ENCODE assay signal across 9 mouse cellular contexts in genomic region chr13:28959068-28959440, GRCm38 (mm10). TPM values are rescaled to one million over a fixed set of nuclear protein-coding genes. Genes with fewer than 3 reads are reported as not detected.
DNase-seq lines count a peak whose midpoint lies in the region; ATAC-seq and TF ChIP-seq lines count a peak whose summit lies in the region.
"Had no signal": no experiment of that assay in that cellular context is flagged by ENCODE, and none has a peak within 500 bp of the region (broad histone marks: within the 10 kb centered on the region; RNA-seq: fewer than 3 reads in every experiment).

No protein-coding gene starts in this region.

- ATAC-seq in heart, embryonic 16.5 days (replicated peaks; ENCODE audit: extremely low read depth, insufficient read depth, low FRiP score) = no peak
- no peak for ATAC-seq in hindbrain, embryonic 14.5 days (ENCODE audit: low FRiP score)
- no peak for ATAC-seq in midbrain, embryonic 12.5 days (ENCODE audit: low FRiP score, low read depth)

- no peaks in the 10 kb centered on the region for H3K27me3 ChIP-seq in heart, embryonic 16.5 days (ENCODE audit: control insufficient read depth, insufficient read depth, low read length)
- no peaks in the 10 kb centered on the region for H3K27me3 ChIP-seq in hindbrain, embryonic 14.5 days (ENCODE audit: control insufficient read depth, insufficient read depth, low read length)
- H3K27me3 ChIP-seq in midbrain, embryonic 12.5 days = no peaks in the 10 kb centered on the region
- H3K27me3 ChIP-seq: Patski had no signal

- H3K9me3 ChIP-seq in heart, embryonic 16.5 days (replicated peaks; ENCODE audit: control insufficient read depth, low read length) = peaks cover 5% of the 10 kb centered on the region; the same call in 1 of the 2 replicates
- no peaks in the 10 kb centered on the region for H3K9me3 ChIP-seq in hindbrain, embryonic 14.5 days (ENCODE audit: control insufficient read depth, low read length)
- H3K9me3 ChIP-seq in midbrain, embryonic 12.5 days = no peaks in the 10 kb centered on the region

- H3K36me3 ChIP-seq in heart, embryonic 16.5 days (ENCODE audit: control insufficient read depth, insufficient read depth) = no peaks in the 10 kb centered on the region
- H3K36me3 ChIP-seq in hindbrain, embryonic 14.5 days (replicated peaks; ENCODE audit: control insufficient read depth, insufficient read depth) = no peaks in the 10 kb centered on the region
- H3K36me3 ChIP-seq in midbrain, embryonic 12.5 days = no peaks in the 10 kb centered on the region

- TF ChIP-seq CTCF in bone marrow macrophage, adult 2 months (IDR thresholded peaks at IDR 0.05; ENCODE audit: low read depth, low read length) = no peak

- H3K9ac ChIP-seq in heart, embryonic 16.5 days (ENCODE audit: low read length) = peak overlapping the region; percentile 96
- H3K9ac ChIP-seq in hindbrain, embryonic 14.5 days = peak overlapping the region; percentile 81
- peak overlapping the region; percentile 76 for H3K9ac ChIP-seq in midbrain, embryonic 12.5 days (replicated peaks)

- WGBS in heart, embryonic 16.5 days = 1% methylated on average over 17 of the region's 17 CpGs
- WGBS in hindbrain, embryonic 14.5 days = 0% methylated on average over 17 of the region's 17 CpGs
- under 1% methylated on average over 17 of the region's 17 CpGs for WGBS in midbrain, embryonic 12.5 days

- DNase-seq in heart, adult 18-20 months = no peak
- peak; percentile 56 for DNase-seq in hindbrain, embryonic 14.5 days (ENCODE audit: low spot score)
- no peak for DNase-seq in layer of hippocampus, adult 18-20 months (ENCODE audit: low spot score in 2 of 2)
- no peak for DNase-seq in urinary bladder, postnatal 36 days (ENCODE audit: low spot score in 2 of 2)
- DNase-seq in frontal cortex, postnatal 14 days (ENCODE audit: low spot score in 2 of 2) = no peak

- H3K4me2 ChIP-seq in heart, embryonic 16.5 days (ENCODE audit: low read depth, low read length) = peak overlapping the region; percentile 93
- H3K4me2 ChIP-seq in hindbrain, embryonic 14.5 days (replicated peaks) = peak overlapping the region; percentile 89
- H3K4me2 ChIP-seq in midbrain, embryonic 12.5 days (replicated peaks) = peak overlapping the region; percentile 89

- H3K4me1 ChIP-seq in heart, embryonic 16.5 days (ENCODE audit: control insufficient read depth, insufficient read depth, low read length) = peaks cover 1% of the 10 kb centered on the region; the same call in 1 of the 2 replicates
- H3K4me1 ChIP-seq in bone marrow macrophage, adult 2 months (ENCODE audit: control insufficient read depth, insufficient read depth, low read length) = no peaks in the 10 kb centered on the region
- H3K4me1 ChIP-seq in hindbrain, embryonic 14.5 days (replicated peaks; ENCODE audit: control insufficient read depth, insufficient read depth, low read length) = peaks cover 8% of the 10 kb centered on the region
- peaks cover 22% of the 10 kb centered on the region; the same call in 1 of the 2 replicates for H3K4me1 ChIP-seq in midbrain, embryonic 12.5 days

- H3K4me3 ChIP-seq in heart, embryonic 16.5 days (ENCODE audit: low read length) = peak overlapping the region; percentile 75
- H3K4me3 ChIP-seq in bone marrow macrophage, adult 2 months (ENCODE audit: insufficient read depth, low read length) = peak overlapping the region; percentile 67
- H3K4me3 ChIP-seq in hindbrain, embryonic 14.5 days (replicated peaks; ENCODE audit: low read length) = peak overlapping the region; percentile 52
- peak overlapping the region; percentile 49 for H3K4me3 ChIP-seq in midbrain, embryonic 12.5 days

- peak overlapping the region; percentile 100 for H3K27ac ChIP-seq in heart, embryonic 16.5 days (ENCODE audit: low read length)
- no peak overlapping the region for H3K27ac ChIP-seq in bone marrow macrophage, adult 2 months (ENCODE audit: insufficient read depth, low read depth, low read length)
- H3K27ac ChIP-seq in hindbrain, embryonic 14.5 days = peak overlapping the region; percentile 98
- peak overlapping the region; percentile 98 for H3K27ac ChIP-seq in midbrain, embryonic 12.5 days (replicated peaks)

- no peak for TF ChIP-seq POLR2A in bone marrow macrophage, adult 2 months (IDR thresholded peaks at IDR 0.05; ENCODE audit: borderline replicate concordance, low read depth, low read length)

RNA-seq across cellular contexts. Expression of gene Sox4, which starts 5.5 kb away (rescaled TPM):
- 34.6 and 34.9 TPM in 2 replicates for polyA plus RNA-seq in heart, embryonic 16.5 days (2015; fragmentation: Nextera tagmentation; extraction: Ambion mirVana)
- total RNA-seq in heart, adult 18-20 months (2021) = 10 to 100 TPM in 1 of 2 experiments, 1 to 10 TPM in 1; 7.8 to 12.7 TPM
- 0.88 and 1.0 TPM in 2 replicates for polyA plus RNA-seq in bone marrow macrophage, adult 2 months (2012; ENCODE audit: insufficient read depth, insufficient read length, missing spikeins)
- polyA plus RNA-seq in hindbrain, embryonic 14.5 days (2014; fragmentation: Nextera tagmentation; extraction: Ambion mirVana) = 182 and 195 TPM in 2 replicates
- polyA plus RNA-seq in midbrain, embryonic 12.5 days (2016; fragmentation: Nextera tagmentation; extraction: Ambion mirVana) = 263 and 303 TPM in 2 replicates
- total RNA-seq in layer of hippocampus, adult 18-20 months (2021) = 10 to 100 TPM; 15.7 to 17.0 TPM

Comparison
In these comparisons a context has a peak if more than half of its experiments do, and no peak if none do; other contexts are left out.
1. RNA of gene Sox4, which starts 5.5 kb away (polyA plus RNA-seq): 263 to 303 TPM in midbrain, embryonic 12.5 days, 182 to 195 TPM in hindbrain, embryonic 14.5 days and 34.6 to 34.9 TPM in heart, embryonic 16.5 days; 0.88 to 1.0 TPM in bone marrow macrophage, adult 2 months; every median in the first group is over 10 times any median in the second.
2. Peak in every context shown above with its lines, with median percentiles within 50 percentile points of each other: H3K4me2 ChIP-seq, H3K4me3 ChIP-seq and H3K9ac ChIP-seq.